Mouse (Mus musculus) E14TG2a.4 (cell line): ENCODE measurements around the gene Zfp174.

ENCODE experiments used
- CTCF ChIP-seq: conservative IDR thresholded peaks from 2 replicates; pipeline ENCODE4 v1.5.1; 2014; ENCODE audit warnings: low read length
- NANOG ChIP-seq: IDR thresholded peaks from 2 replicates; pipeline ENCODE4 v1.6.1; 2014; ENCODE audit warnings: borderline replicate concordance, low read length, mixed read lengths
- POU5F1 ChIP-seq: IDR thresholded peaks from 2 replicates; pipeline ENCODE4 v1.6.1; 2014; ENCODE audit warnings: low read length, borderline replicate concordance

GRCm38 (mm10) chr16:3885065-3885670 lies 38.1 kb downstream of the Zfp174 start:
- TF ChIP-seq CTCF = no peak
- no peak for TF ChIP-seq POU5F1
- TF ChIP-seq NANOG = no peak
